21 mouse cellular contexts compared by ENCODE assay signal in the genomic region with DNA sequence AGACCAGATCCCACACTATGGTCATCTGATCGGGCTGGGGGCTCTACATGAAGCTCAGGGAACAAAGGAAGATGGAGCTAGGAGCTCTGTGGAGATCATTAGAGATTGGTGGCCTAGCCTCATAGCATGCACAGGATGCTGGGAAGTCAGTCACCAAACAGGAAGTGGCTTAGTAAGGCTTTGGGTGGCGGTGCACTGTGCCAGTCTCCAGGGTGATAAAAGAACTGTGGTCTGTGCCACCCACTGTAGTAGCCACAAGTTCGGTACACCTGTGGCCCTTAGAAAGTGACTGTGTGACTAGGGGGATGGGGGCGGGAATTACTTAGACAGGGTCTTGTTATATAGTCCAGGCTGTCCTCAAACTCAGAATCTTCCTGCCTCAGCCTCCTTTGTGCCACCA. TPM values are rescaled to one million over a fixed set of nuclear protein-coding genes. Genes with fewer than 3 reads are reported as not detected.
DNase-seq lines count a peak whose midpoint lies in the region; ATAC-seq and TF ChIP-seq lines count a peak whose summit lies in the region.
"Had no signal": no experiment of that assay in that cellular context is flagged by ENCODE, and none has a peak within 500 bp of the region (broad histone marks: within the 10 kb centered on the region; RNA-seq: fewer than 3 reads in every experiment).

No protein-coding gene starts in this region.

- ATAC-seq in CD4-positive, CD25-positive, alpha-beta regulatory T cell, adult 4 months = peak; percentile 95
- ATAC-seq in inflammation-experienced regulatory T-cells, adult 6 months = peak; percentile 88
- no peak for ATAC-seq in forebrain, postnatal 0 days
- ATAC-seq in megakaryocyte-erythroid progenitor cell, adult 5-6 weeks (replicated peaks; ENCODE audit: low FRiP score, low TSS enrichment, poor library complexity, severe bottlenecking) = no peak
- ATAC-seq: forebrain, embryonic 16.5 days; Patski had no signal

- H3K9me3 ChIP-seq in forebrain, postnatal 0 days (ENCODE audit: low read length) = no peaks in the 10 kb centered on the region
- H3K9me3 ChIP-seq: embryonic facial prominence, embryonic 15.5 days; hindbrain, embryonic 12.5 days; neural tube, embryonic 12.5 days had no signal

- peaks cover 44% of the 10 kb centered on the region; the same call in 1 of the 2 replicates for H3K4me1 ChIP-seq in spleen, adult 2 months (ENCODE audit: control insufficient read depth, insufficient read depth, insufficient read length)
- H3K4me1 ChIP-seq in forebrain, postnatal 0 days (ENCODE audit: insufficient read depth) = no peaks in the 10 kb centered on the region

- H3K4me3 ChIP-seq in spleen, adult 2 months (ENCODE audit: extremely low read depth, insufficient read depth, insufficient read length) = no peak overlapping the region
- H3K4me3 ChIP-seq in forebrain, postnatal 0 days (ENCODE audit: low read depth, low read length) = no peak overlapping the region
- H3K4me3 ChIP-seq: embryonic facial prominence, embryonic 15.5 days; heart, adult 2 months; hindbrain, embryonic 12.5 days; layer of hippocampus, adult 2 months; neural tube, embryonic 12.5 days had no signal

- no peak for TF ChIP-seq POLR2A in spleen, adult 2 months (IDR thresholded peaks at IDR 0.05; ENCODE audit: low read depth, low read length)

- 44% methylated on average over 4 of the region's 4 CpGs for WGBS in spleen, adult 2 months
- 90% methylated on average over 4 of the region's 4 CpGs for WGBS in forebrain, postnatal 0 days

- H3K27me3 ChIP-seq in spleen, adult 2 months (ENCODE audit: control insufficient read depth, insufficient read depth, low read length) = no peaks in the 10 kb centered on the region
- no peaks in the 10 kb centered on the region for H3K27me3 ChIP-seq in splenic B cell, adult 2 months (ENCODE audit: control insufficient read depth, insufficient read depth, low read length, poor library complexity, severe bottlenecking)
- no peaks in the 10 kb centered on the region for H3K27me3 ChIP-seq in forebrain, postnatal 0 days (ENCODE audit: insufficient read depth, low read length)
- H3K27me3 ChIP-seq: embryonic facial prominence, embryonic 15.5 days; hindbrain, embryonic 12.5 days; neural tube, embryonic 12.5 days had no signal

- no peak overlapping the region for H3K9ac ChIP-seq in forebrain, postnatal 0 days
- H3K9ac ChIP-seq: embryonic facial prominence, embryonic 15.5 days; hindbrain, embryonic 12.5 days; neural tube, embryonic 12.5 days had no signal

- no peak for TF ChIP-seq CTCF in spleen, adult 2 months (IDR thresholded peaks at IDR 0.05; ENCODE audit: extremely low read depth, insufficient read depth, insufficient read length, insufficient replicate concordance)
- no peak for TF ChIP-seq CTCF in forebrain, postnatal 0 days (IDR thresholded peaks at IDR 0.05; ENCODE audit: low read depth)

- peak in 1 of 2 experiments; percentile 50 for DNase-seq in spleen, adult 2 months (ENCODE audit: low read depth in 1 of 2, low spot score in 2 of 2)
- no peak for DNase-seq in spleen, postnatal 14 days (ENCODE audit: low spot score in 2 of 2)
- peak; percentile 40 for DNase-seq in splenic B cell, adult 2 months (ENCODE audit: low read depth, low spot score)
- DNase-seq in left cerebral cortex, adult 9 months (ENCODE audit: low spot score in 2 of 2) = no peak
- no peak for DNase-seq in forebrain, postnatal 0 days
- DNase-seq: adrenal gland, postnatal 25 days; cerebellum, adult 18-20 months; heart, adult 2 months; kidney, adult 8-10 months; kidney, postnatal 14 days; layer of hippocampus, postnatal 36 days; spleen, adult 18-20 months had no signal

- no peak overlapping the region for H3K4me2 ChIP-seq in forebrain, postnatal 0 days (ENCODE audit: low read depth)
- H3K4me2 ChIP-seq: embryonic facial prominence, embryonic 15.5 days; hindbrain, embryonic 12.5 days; neural tube, embryonic 12.5 days had no signal

- peaks cover 27% of the 10 kb centered on the region for H3K36me3 ChIP-seq in spleen, adult 2 months (ENCODE audit: control insufficient read depth, insufficient read depth, low read length)
- peaks cover 6% of the 10 kb centered on the region; the same call in 1 of the 2 replicates for H3K36me3 ChIP-seq in splenic B cell, adult 2 months (ENCODE audit: control insufficient read depth, insufficient read depth, low read length, poor library complexity, severe bottlenecking)
- H3K36me3 ChIP-seq in forebrain, postnatal 0 days (ENCODE audit: insufficient read depth) = no peaks in the 10 kb centered on the region
- H3K36me3 ChIP-seq: embryonic facial prominence, embryonic 15.5 days; hindbrain, embryonic 12.5 days; neural tube, embryonic 12.5 days had no signal

- H3K27ac ChIP-seq in spleen, adult 2 months (ENCODE audit: insufficient read depth, low read length) = peak overlapping the region; percentile 62
- H3K27ac ChIP-seq in forebrain, postnatal 0 days (ENCODE audit: low read depth, low read length) = no peak overlapping the region
- H3K27ac ChIP-seq: embryonic facial prominence, embryonic 15.5 days; heart, adult 2 months; hindbrain, embryonic 12.5 days; layer of hippocampus, adult 2 months; neural tube, embryonic 12.5 days had no signal

RNA-seq across cellular contexts. Expression of a gene that starts 33.6 kb away (rescaled TPM):
- polyA plus RNA-seq in spleen, adult 2 months (2012; rRNA removed) = 76.9 and 98.6 TPM in 2 replicates
- 100 to 1,000 TPM in 1 of 2 experiments, 10 to 100 TPM in 1; 79.4 to 143 TPM for polyA plus RNA-seq in CD4-positive, CD25-positive, alpha-beta regulatory T cell, adult 4 months (2017; shearing (Covaris generic))
- polyA plus RNA-seq in inflammation-experienced regulatory T-cells, adult 6 months (2017; shearing (Covaris generic)) = 100 to 1,000 TPM in 1 of 3 experiments, 10 to 100 TPM in 2; 93.6 to 134 (median 97.2) TPM
- total RNA-seq in forebrain, postnatal 0 days (2014; rRNA removed) = 7.2 and 9.4 TPM in 2 replicates
- 2.2 and 4.0 TPM in 2 replicates for polyA plus RNA-seq in forebrain, postnatal 0 days (2015; fragmentation: Nextera tagmentation; extraction: Ambion mirVana)
- 60.4 and 66.1 TPM in 2 replicates for total RNA-seq in megakaryocyte-erythroid progenitor cell, adult 5-6 weeks (2014; fragmentation: Nextera tagmentation)
- total RNA-seq in megakaryocyte-erythroid progenitor cell, adult 5-6 weeks (2017) = 48.0 and 48.9 TPM in 2 replicates

RNA-seq across cellular contexts. Expression of a gene that starts 56.2 kb away (rescaled TPM):
- 9.2 and 13.0 TPM in 2 replicates for polyA plus RNA-seq in spleen, adult 2 months (2012; rRNA removed)
- polyA plus RNA-seq in CD4-positive, CD25-positive, alpha-beta regulatory T cell, adult 4 months (2017; shearing (Covaris generic)) = 10 to 100 TPM; 52.6 to 52.9 TPM
- polyA plus RNA-seq in inflammation-experienced regulatory T-cells, adult 6 months (2017; shearing (Covaris generic)) = 10 to 100 TPM; 63.8 to 67.0 (median 64.7) TPM
- 24.1 and 35.9 TPM in 2 replicates for total RNA-seq in forebrain, postnatal 0 days (2014; rRNA removed)
- polyA plus RNA-seq in forebrain, postnatal 0 days (2015; fragmentation: Nextera tagmentation; extraction: Ambion mirVana) = 49.6 and 52.4 TPM in 2 replicates
- 79.1 and 115 TPM in 2 replicates for total RNA-seq in megakaryocyte-erythroid progenitor cell, adult 5-6 weeks (2014; fragmentation: Nextera tagmentation)
- 106 and 134 TPM in 2 replicates for total RNA-seq in megakaryocyte-erythroid progenitor cell, adult 5-6 weeks (2017)

Comparison
In these comparisons a context has a peak if more than half of its experiments do, and no peak if none do; other contexts are left out.
1. ATAC-seq: peak in CD4-positive, CD25-positive, alpha-beta regulatory T cell, adult 4 months (single experiment) and inflammation-experienced regulatory T-cells, adult 6 months (single experiment); none in forebrain, postnatal 0 days (single experiment) and megakaryocyte-erythroid progenitor cell, adult 5-6 weeks (single experiment).
2. RNA of a gene that starts 33.6 kb away (polyA plus RNA-seq): 79.4 to 143 TPM in CD4-positive, CD25-positive, alpha-beta regulatory T cell, adult 4 months, 93.6 to 134 TPM in inflammation-experienced regulatory T-cells, adult 6 months and 76.9 to 98.6 TPM in spleen, adult 2 months; 2.2 to 4.0 TPM in forebrain, postnatal 0 days; every median in the first group is over 10 times any median in the second.